Mouse (Mus musculus) liver, embryonic 12.5 days (tissue): ENCODE results near the gene Cd52. TPM values are rescaled to one million over a fixed set of nuclear protein-coding genes. Genes with fewer than 3 reads are reported as not detected.

Experiments
- ATAC-seq: fragments of 200-750 bp; cut with Nextera tagmentation; 2 replicates; pipeline ENCODE4 v1.8.0; 2017; ENCODE audit warnings: moderate number of reproducible peaks, mild to moderate bottlenecking, moderate library complexity
- H3K27ac ChIP-seq: fragments of 300-500 bp; sonication (generic); 2 replicates; pipeline ENCODE4 v1.5.1; 2016; ENCODE audit warnings: mild to moderate bottlenecking
- H3K27me3 ChIP-seq: fragments of 300-500 bp; sonication (generic); replicated peaks from 2 replicates; pipeline ENCODE4 v1.6.1; 2016; ENCODE audit warnings: mild to moderate bottlenecking, moderate library complexity
- H3K36me3 ChIP-seq: fragments of 300-500 bp; sonication (generic); 2 replicates; pipeline ENCODE4 v1.6.1; 2016; ENCODE audit warnings: mild to moderate bottlenecking, moderate library complexity
- H3K4me1 ChIP-seq: fragments of 300-500 bp; sonication (generic); 2 replicates; pipeline ENCODE4 v1.6.1; 2016
- H3K4me2 ChIP-seq: fragments of 300-500 bp; sonication (generic); 2 replicates; pipeline ENCODE4 v1.6.1; 2016; ENCODE audit warnings: mild to moderate bottlenecking, moderate library complexity
- H3K4me3 ChIP-seq: fragments of 300-500 bp; sonication (generic); 2 replicates; pipeline ENCODE4 v1.5.1; 2016; ENCODE audit warnings: mild to moderate bottlenecking, moderate library complexity
- H3K9ac ChIP-seq: fragments of 300-500 bp; sonication (generic); 2 replicates; pipeline ENCODE4 v1.6.1; 2016; ENCODE audit warnings: mild to moderate bottlenecking, moderate library complexity
- H3K9me3 ChIP-seq: fragments of 300-500 bp; sonication (generic); replicated peaks from 2 replicates; pipeline ENCODE4 v1.6.1; 2016; ENCODE audit warnings: mild to moderate bottlenecking, moderate library complexity
- WGBS: fragments of 180-500 bp; shearing (Covaris S2); methylation state at CpG from one replicate; pipeline ENCODE4 v1.1.7; 2016; ENCODE audit not compliant: insufficient replicate concordance; 5-methylcytosine and 5-hydroxymethylcytosine counted together
- polyA plus RNA-seq: library from polyadenylated mRNA; unstranded; fragments of >200 nt; fragmentation: Nextera tagmentation; extraction: Ambion mirVana; gene quantifications from 2 replicates; pipeline ENCODE4 v1.2.1, GENCODE M21; 2016

Cd52 gene
- polyA plus RNA-seq, 1 experiment from 2014 or later, result 18.5 TPM

GRCm38 (mm10) chr4:134117012-134117411 lies 22.1 kb upstream of the Cd52 start:
- H3K9me3 ChIP-seq, result no peaks in the 10 kb centered on the region
- 17% methylated on average over 8 of the region's 8 CpGs for WGBS
- peak overlapping the region; percentile 37; the same call in 1 of the 2 replicates for H3K27ac ChIP-seq
- no peaks in the 10 kb centered on the region for H3K27me3 ChIP-seq
- no peak overlapping the region for H3K4me2 ChIP-seq
- no peaks in the 10 kb centered on the region for H3K36me3 ChIP-seq
- peaks cover 74% of the 10 kb centered on the region for H3K4me1 ChIP-seq
- H3K9ac ChIP-seq, result no peak overlapping the region
- H3K4me3 ChIP-seq, result no peak overlapping the region
- no peak for ATAC-seq

- Histone ChIP-seq H3K4me1 (peaks cover 79% of the 10 kb centered on the region), H3K9ac (no peak overlapping the region), H3K27ac (0 out of 2 replicates have a peak overlapping the region, but pooled peaks have one; percentile 27), H3K9me3 (no peaks in the 10 kb centered on the region), H3K36me3 (no peaks in the 10 kb centered on the region), H3K4me2 (no peak overlapping the region), H3K27me3 (no peaks in the 10 kb centered on the region), H3K4me3 (no peak overlapping the region)
- no peak for ATAC-seq
- 30% methylated on average over 2 of the region's 2 CpGs for WGBS
Observed at GRCm38 (mm10) chr4:134116501-134116900, 21.6 kb upstream of the Cd52 start.

DNA sequence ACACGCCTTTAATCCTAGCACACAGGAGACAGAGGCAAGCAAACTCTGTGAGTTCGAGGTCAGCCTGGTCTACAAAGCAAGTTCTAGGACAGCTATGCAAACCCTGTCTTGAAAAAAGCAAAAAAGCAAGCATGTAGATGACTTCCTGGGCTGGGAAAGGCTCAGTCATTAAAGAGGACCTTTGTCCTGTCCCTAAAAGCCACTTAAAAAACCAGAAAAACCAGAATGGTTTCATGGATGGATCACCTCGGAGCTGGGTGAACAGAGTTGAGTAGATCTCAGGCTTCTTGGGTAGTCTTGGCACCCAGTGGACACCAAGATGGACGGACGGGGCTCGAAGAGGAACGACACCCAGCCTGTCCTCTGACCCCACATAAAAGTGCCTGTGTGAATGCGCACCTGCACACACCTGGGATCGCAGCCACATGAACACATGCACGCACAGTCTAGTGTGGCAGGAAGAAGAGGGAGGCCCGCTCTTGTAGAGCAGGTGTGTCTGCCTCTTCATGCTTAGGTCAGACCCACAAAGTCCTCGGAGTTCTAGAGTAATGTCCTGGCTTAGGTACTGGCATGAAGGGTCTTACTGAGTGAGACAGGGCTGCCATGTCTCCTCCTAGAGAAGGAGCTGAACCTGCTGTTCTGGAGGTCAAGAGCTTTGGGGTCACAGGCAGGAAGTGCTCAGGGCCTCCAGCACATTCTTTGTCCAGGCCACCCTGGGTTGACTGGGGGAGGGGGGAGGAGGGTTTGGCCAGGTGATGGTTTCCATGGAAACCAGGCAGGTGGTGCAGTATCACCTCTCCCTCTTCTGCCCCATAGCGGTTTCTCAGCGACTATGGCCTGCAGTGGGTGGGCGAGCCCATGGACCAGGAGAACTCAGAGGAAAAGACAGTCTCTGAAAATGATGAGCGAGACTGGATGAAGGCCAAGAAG lies 20.6 kb upstream of the Cd52 start:
- Histone ChIP-seq H3K9ac (no peak overlapping the region), H3K4me1 (peaks cover 83% of the 10 kb centered on the region), H3K36me3 (no peaks in the 10 kb centered on the region), H3K4me3 (no peak overlapping the region), H3K4me2 (no peak overlapping the region), H3K9me3 (no peaks in the 10 kb centered on the region), H3K27me3 (no peaks in the 10 kb centered on the region), H3K27ac (no peak overlapping the region)
- 74% methylated on average over 16 of the region's 16 CpGs for WGBS
- ATAC-seq, result no peak

- Histone ChIP-seq H3K4me3 (no peak overlapping the region), H3K27me3 (no peaks in the 10 kb centered on the region), H3K4me2 (no peak overlapping the region), H3K9ac (no peak overlapping the region), H3K36me3 (no peaks in the 10 kb centered on the region), H3K4me1 (peaks cover 81% of the 10 kb centered on the region), H3K27ac (peak overlapping the region; percentile 65), H3K9me3 (no peaks in the 10 kb centered on the region)
- ATAC-seq, result no peak
- WGBS, result 77% methylated on average over 4 of the region's 4 CpGs
Observed at GRCm38 (mm10) chr4:134114038-134114437, 19.2 kb upstream of the Cd52 start.

DNA sequence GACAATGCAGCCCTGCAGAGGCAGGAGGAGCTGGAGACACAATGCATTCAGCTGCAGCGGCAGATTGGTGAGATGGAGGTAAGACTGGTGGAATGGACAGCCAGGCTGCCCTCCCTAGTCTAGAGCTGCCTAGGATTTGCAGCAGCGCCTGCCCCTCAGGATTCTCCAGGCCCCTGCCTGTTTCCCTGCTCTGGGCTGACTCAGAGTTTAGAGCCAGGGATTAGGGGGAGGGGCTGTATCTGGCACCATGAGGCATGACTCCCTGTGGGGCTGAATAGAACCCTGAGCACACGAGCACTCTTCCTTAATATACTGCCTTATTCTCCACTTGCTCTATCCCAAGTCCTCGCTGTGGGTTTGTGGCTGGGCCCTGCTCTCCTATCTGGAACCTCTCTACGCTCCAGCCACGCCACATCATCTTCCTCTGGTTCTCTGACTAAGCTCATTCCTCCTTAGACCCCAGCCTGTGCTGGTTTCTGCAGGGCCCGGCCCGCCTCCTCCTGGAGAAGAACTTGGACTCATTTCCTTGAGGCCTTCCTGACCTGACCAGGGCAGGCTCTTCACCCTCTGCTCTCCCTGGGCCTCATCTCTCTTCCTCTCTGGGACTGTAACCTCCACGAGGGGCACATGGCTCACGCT lies 18.6 kb upstream of the Cd52 start:
- Histone ChIP-seq H3K9me3 (no peaks in the 10 kb centered on the region), H3K27ac (peak overlapping the region; percentile 65), H3K36me3 (no peaks in the 10 kb centered on the region), H3K27me3 (no peaks in the 10 kb centered on the region), H3K9ac (no peak overlapping the region; the same call in 1 of the 2 replicates), H3K4me3 (no peak overlapping the region), H3K4me2 (no peak overlapping the region), H3K4me1 (peaks cover 78% of the 10 kb centered on the region)
- ATAC-seq, result no peak
- 50% methylated on average over 10 of the region's 10 CpGs for WGBS

- peaks cover 80% of the 10 kb centered on the region for H3K4me1 ChIP-seq
- no peaks in the 10 kb centered on the region for H3K27me3 ChIP-seq
- no peak overlapping the region for H3K4me3 ChIP-seq
- no peaks in the 10 kb centered on the region for H3K9me3 ChIP-seq
- H3K27ac ChIP-seq, result no peak overlapping the region
- no peak for ATAC-seq
- no peak overlapping the region for H3K9ac ChIP-seq
- WGBS, result 59% methylated on average over 6 of the region's 6 CpGs
- H3K36me3 ChIP-seq, result no peaks in the 10 kb centered on the region
- no peak overlapping the region for H3K4me2 ChIP-seq
Observed at GRCm38 (mm10) chr4:134112403-134112802, 17.5 kb upstream of the Cd52 start.

- H3K9ac ChIP-seq, result no peak overlapping the region; the same call in 1 of the 2 replicates
Observed at GRCm38 (mm10) chr4:134110653-134111052, 15.8 kb upstream of the Cd52 start.

DNA sequence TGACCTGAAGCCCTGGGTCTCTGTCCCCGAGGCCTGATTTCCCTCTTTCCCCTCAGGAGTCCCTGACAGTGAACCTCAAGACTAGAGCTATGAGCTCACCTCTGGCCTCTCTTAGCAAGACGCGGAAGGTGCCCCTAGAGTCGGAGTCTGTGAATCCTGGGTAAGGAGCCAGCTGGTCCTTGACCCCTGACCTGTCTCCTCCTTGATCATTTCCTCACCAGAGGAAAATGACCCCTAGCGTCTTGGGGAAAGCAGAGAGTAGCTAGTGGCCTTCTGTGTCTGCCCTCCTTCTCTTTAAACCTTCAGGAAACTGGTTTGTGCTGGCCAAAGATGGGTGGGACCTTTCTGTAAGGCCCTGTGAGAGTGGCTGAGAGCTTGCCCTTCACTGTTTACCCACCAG lies 13.3 kb upstream of the Cd52 start:
- Histone ChIP-seq H3K4me1 (peaks cover 79% of the 10 kb centered on the region), H3K36me3 (no peaks in the 10 kb centered on the region), H3K27ac (no peak overlapping the region), H3K9ac (no peak overlapping the region), H3K4me3 (no peak overlapping the region), H3K4me2 (no peak overlapping the region), H3K9me3 (no peaks in the 10 kb centered on the region), H3K27me3 (no peaks in the 10 kb centered on the region)
- 67% methylated on average over 5 of the region's 5 CpGs for WGBS
- ATAC-seq, result no peak

More at GRCm38 (mm10) chr4:134110653-134111052, 15.8 kb upstream of the Cd52 start:
- Histone ChIP-seq H3K27me3 (no peaks in the 10 kb centered on the region), H3K27ac (peak overlapping the region; percentile 42; the same call in 1 of the 2 replicates), H3K4me2 (no peak overlapping the region), H3K9me3 (no peaks in the 10 kb centered on the region), H3K36me3 (no peaks in the 10 kb centered on the region), H3K4me3 (no peak overlapping the region), H3K4me1 (peaks cover 81% of the 10 kb centered on the region)
- ATAC-seq, result no peak
- WGBS, result 26% methylated on average over 3 of the region's 3 CpGs

GRCm38 (mm10) chr4:134107730-134108129 lies 12.8 kb upstream of the Cd52 start:
- no peak overlapping the region for H3K4me2 ChIP-seq
- H3K9ac ChIP-seq, result no peak overlapping the region
- peaks cover 79% of the 10 kb centered on the region for H3K4me1 ChIP-seq
- H3K9me3 ChIP-seq, result no peaks in the 10 kb centered on the region
- H3K36me3 ChIP-seq, result no peaks in the 10 kb centered on the region
- ATAC-seq, result no peak
- H3K27me3 ChIP-seq, result no peaks in the 10 kb centered on the region
- H3K27ac ChIP-seq, result no peak overlapping the region
- H3K4me3 ChIP-seq, result no peak overlapping the region
- 75% methylated on average over 7 of the region's 7 CpGs for WGBS

DNA sequence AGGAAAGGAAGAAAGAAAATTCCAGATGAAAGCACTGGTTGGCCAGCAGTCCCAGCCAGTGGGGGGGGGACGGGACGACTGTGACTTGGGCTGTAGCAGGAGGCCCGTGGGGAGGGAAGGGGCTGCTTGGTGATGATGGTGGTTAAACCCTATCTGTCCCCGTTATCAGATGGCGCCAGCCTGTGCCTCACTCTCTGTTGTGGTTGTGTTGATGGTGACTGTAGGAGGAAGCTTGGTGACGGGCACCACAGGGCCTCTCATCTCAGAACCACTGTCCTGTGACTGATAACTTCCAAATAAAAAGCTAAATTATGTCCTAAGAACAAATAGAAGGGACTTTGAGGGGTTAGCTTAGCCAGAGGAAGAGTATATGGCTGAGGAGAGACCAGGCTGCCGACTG lies 11.2 kb upstream of the Cd52 start:
- H3K9me3 ChIP-seq, result no peaks in the 10 kb centered on the region
- H3K27ac ChIP-seq, result peak overlapping the region; percentile 71
- H3K36me3 ChIP-seq, result no peaks in the 10 kb centered on the region
- H3K4me3 ChIP-seq, result no peak overlapping the region
- WGBS, result 19% methylated on average over 7 of the region's 7 CpGs
- peak overlapping the region; percentile 27 for H3K4me2 ChIP-seq
- peaks cover 72% of the 10 kb centered on the region for H3K4me1 ChIP-seq
- no peak overlapping the region for H3K9ac ChIP-seq
- H3K27me3 ChIP-seq, result no peaks in the 10 kb centered on the region
- peak; percentile 62 for ATAC-seq

- peak overlapping the region; percentile 67 for H3K9ac ChIP-seq
- peaks cover 52% of the 10 kb centered on the region for H3K4me1 ChIP-seq
- peak; percentile 75 for ATAC-seq
- H3K9me3 ChIP-seq, result no peaks in the 10 kb centered on the region
- WGBS, result under 1% methylated on average over 21 of the region's 21 CpGs
- H3K4me3 ChIP-seq, result peak overlapping the region; percentile 77
- no peaks in the 10 kb centered on the region for H3K27me3 ChIP-seq
- H3K36me3 ChIP-seq, result no peaks in the 10 kb centered on the region
- H3K4me2 ChIP-seq, result peak overlapping the region; percentile 84
- peak overlapping the region; percentile 59 for H3K27ac ChIP-seq
Observed at GRCm38 (mm10) chr4:134102742-134103119, 7.8 kb upstream of the Cd52 start.
